Mouse (Mus musculus) liver, embryonic 16.5 days (tissue): ENCODE data around the gene Ppm1k. TPM values are rescaled to one million over a fixed set of nuclear protein-coding genes. Genes with fewer than 3 reads are reported as not detected.
"Not testable (repeated sequence)": the region's sequence is repeated elsewhere in the genome, so short reads cannot be mapped to it uniquely, and the experiment has no call there.

Experiments used
- ATAC-seq: fragments of 200-750 bp; cut with Nextera tagmentation; 2 replicates; pipeline ENCODE4 v1.8.0; 2017; ENCODE audit warnings: low read depth, mild to moderate bottlenecking, moderate number of reproducible peaks, moderate library complexity
- H3K27ac ChIP-seq: fragments of 300-500 bp; sonication (generic); 2 replicates; pipeline ENCODE4 v1.5.1; 2014; ENCODE audit warnings: mild to moderate bottlenecking, low read length
- H3K27me3 ChIP-seq: fragments of 300-500 bp; sonication (generic); 2 replicates; pipeline ENCODE4 v1.6.1; 2014; ENCODE audit warnings: low read depth, low read length, mixed read lengths; ENCODE audit not compliant: control insufficient read depth, insufficient read depth
- H3K36me3 ChIP-seq: fragments of 300-500 bp; sonication (generic); 2 replicates; pipeline ENCODE4 v1.6.1; 2014; ENCODE audit warnings: mild to moderate bottlenecking; ENCODE audit not compliant: control insufficient read depth, insufficient read depth
- H3K4me1 ChIP-seq: fragments of 300-500 bp; sonication (generic); 2 replicates; pipeline ENCODE4 v1.6.1; 2014; ENCODE audit warnings: low read depth, low read length, mixed read lengths; ENCODE audit not compliant: control insufficient read depth
- H3K4me2 ChIP-seq: fragments of 300-500 bp; sonication (generic); 2 replicates; pipeline ENCODE4 v1.6.1; 2014; ENCODE audit warnings: low read depth, low read length, mixed read lengths
- H3K4me3 ChIP-seq: fragments of 300-500 bp; sonication (generic); 2 replicates; pipeline ENCODE4 v1.5.1; 2014; ENCODE audit warnings: low read depth, mild to moderate bottlenecking, low read length
- H3K9ac ChIP-seq: fragments of 300-500 bp; sonication (generic); 2 replicates; pipeline ENCODE4 v1.6.1; 2014; ENCODE audit warnings: low read depth, low read length
- H3K9me3 ChIP-seq: fragments of 300-500 bp; sonication (generic); replicated peaks from 2 replicates; pipeline ENCODE4 v1.6.1; 2016; ENCODE audit warnings: low read length; ENCODE audit not compliant: control insufficient read depth
- WGBS: fragments of 180-500 bp; shearing (Covaris S2); extraction: QIAGEN DNeasy Blood & Tissue Kit; methylation state at CpG from one replicate; pipeline ENCODE4 v1.1.7; 2014; ENCODE audit not compliant: insufficient replicate concordance; 5-methylcytosine and 5-hydroxymethylcytosine counted together
- polyA plus RNA-seq: library from polyadenylated mRNA; unstranded; fragments of >200 nt; fragmentation: Nextera tagmentation; extraction: Ambion mirVana; gene quantifications from 2 replicates; pipeline ENCODE4 v1.2.1, GENCODE M21; 2015

Ppm1k gene
- polyA plus RNA-seq, 1 experiment from 2014 or later: 6.6 TPM

DNA sequence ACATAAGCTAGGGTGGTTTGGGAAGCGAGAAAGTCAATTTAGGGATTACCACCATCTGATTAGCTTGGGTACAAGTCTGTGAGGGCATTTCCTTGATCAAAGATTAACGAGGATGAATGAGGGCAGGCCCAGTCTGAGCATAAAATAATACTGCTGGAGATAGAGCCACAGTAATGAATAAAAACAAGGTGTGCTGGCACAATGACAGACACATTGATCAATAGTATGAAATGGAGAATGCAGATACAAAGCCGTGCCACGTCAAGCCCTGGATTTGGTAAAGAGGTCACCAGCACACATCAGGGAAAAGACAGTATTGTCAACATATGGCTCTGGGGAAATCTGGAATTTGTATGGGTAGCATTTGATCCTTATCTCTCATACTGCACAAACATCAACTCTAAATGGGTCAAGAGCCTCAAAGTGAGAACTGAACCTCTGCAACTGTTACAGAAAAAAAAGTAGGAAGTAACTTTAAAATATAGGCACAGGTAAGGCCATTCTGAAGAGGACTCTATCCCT is 22.6 kb upstream of the Ppm1k start:
- H3K27me3 ChIP-seq: no peaks in the 10 kb centered on the region
- WGBS: 53% methylated on average over 4 of the region's 4 CpGs
- H3K4me3 ChIP-seq: no peak overlapping the region
- no peak overlapping the region for H3K4me2 ChIP-seq
- no peak overlapping the region for H3K27ac ChIP-seq
- H3K9ac ChIP-seq: no peak overlapping the region
- H3K4me1 ChIP-seq: no peaks in the 10 kb centered on the region
- ATAC-seq: 0 out of 2 replicates have a peak, but pooled peaks have one; percentile 11
- H3K9me3 ChIP-seq: no peaks in the 10 kb centered on the region
- no peaks in the 10 kb centered on the region for H3K36me3 ChIP-seq

DNA sequence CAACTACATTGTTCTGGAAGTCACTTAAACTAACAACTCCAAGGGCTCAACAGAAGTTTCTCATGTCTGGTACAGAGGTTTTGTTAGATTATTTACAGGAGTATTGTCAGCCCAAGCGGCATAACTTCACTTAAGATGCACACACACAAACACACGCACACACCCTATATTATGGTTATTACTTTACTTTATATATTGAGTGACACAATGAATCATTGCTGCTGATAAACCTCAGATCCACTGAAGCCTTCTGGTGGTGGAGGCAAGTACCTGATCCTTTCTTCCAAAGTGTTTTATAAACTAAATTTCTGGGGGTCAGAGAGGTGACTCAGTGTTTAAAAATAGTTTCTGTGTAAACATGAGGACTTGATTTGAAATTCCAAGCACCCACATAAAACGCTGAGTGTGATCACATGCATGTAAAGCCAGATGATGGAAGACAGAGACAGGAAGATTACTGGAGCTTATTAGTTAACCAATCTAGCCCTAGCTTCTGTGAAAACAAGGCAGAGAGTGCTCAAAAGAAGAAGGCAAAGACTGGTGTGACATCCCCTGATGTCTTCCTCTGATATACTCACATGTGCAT is 16.0 kb upstream of the Ppm1k start:
- Histone ChIP-seq H3K4me1 (no peaks in the 10 kb centered on the region), H3K27me3 (no peaks in the 10 kb centered on the region), H3K9ac (no peak overlapping the region), H3K27ac (no peak overlapping the region), H3K9me3 (no peaks in the 10 kb centered on the region), H3K4me3 (no peak overlapping the region), H3K4me2 (no peak overlapping the region), H3K36me3 (no peaks in the 10 kb centered on the region)
- no peak for ATAC-seq
- WGBS: 57% methylated on average over 3 of the region's 3 CpGs

DNA sequence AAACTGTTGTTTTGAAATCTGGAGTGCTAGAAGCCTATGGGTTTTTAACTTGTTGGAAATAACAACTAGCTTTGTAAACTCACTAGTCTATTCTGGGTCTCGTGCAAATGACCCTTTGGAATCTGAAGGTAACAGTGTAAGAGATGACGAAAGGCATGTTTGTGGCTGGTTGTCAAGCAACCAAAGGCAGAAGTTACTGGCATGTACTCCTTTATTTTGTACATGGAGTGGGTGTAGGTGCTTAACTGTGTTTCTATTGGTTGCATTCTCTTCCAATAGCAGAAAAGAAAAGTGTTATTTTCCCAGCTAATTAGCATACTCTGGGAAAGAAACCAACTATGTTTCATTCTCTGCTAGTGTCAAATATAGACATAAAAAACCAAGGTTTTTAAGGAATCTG is 9.6 kb upstream of the Ppm1k start:
- H3K27me3 ChIP-seq: no peaks in the 10 kb centered on the region
- no peak overlapping the region for H3K4me2 ChIP-seq
- 35% methylated on average over 2 of the region's 2 CpGs for WGBS
- ATAC-seq: peak; percentile 81
- H3K9me3 ChIP-seq: no peaks in the 10 kb centered on the region
- peaks cover 3% of the 10 kb centered on the region for H3K4me1 ChIP-seq
- H3K27ac ChIP-seq: no peak overlapping the region
- no peak overlapping the region for H3K9ac ChIP-seq
- H3K36me3 ChIP-seq: no peaks in the 10 kb centered on the region
- no peak overlapping the region for H3K4me3 ChIP-seq

DNA sequence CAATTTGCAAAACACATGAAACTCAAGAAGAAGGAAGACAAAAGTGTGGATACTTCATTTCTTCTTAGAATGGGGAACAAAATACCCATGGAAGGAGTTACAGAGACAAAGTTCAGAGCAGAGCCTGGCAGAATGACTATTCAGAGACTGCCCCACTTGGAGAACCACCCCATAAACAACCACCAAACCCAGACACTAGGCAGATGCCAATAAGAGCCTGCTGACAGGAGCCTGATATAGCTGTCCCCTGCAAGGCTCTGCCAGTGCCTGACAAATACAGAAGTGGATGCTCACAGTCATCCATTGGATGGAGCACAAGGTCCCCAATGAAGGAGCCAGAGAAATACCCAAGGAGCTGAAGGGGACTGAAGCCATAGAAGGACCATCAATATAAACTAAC is 8.3 kb upstream of the Ppm1k start:
- not testable (repeated sequence) for H3K4me1 ChIP-seq, H3K9ac ChIP-seq, ATAC-seq

DNA sequence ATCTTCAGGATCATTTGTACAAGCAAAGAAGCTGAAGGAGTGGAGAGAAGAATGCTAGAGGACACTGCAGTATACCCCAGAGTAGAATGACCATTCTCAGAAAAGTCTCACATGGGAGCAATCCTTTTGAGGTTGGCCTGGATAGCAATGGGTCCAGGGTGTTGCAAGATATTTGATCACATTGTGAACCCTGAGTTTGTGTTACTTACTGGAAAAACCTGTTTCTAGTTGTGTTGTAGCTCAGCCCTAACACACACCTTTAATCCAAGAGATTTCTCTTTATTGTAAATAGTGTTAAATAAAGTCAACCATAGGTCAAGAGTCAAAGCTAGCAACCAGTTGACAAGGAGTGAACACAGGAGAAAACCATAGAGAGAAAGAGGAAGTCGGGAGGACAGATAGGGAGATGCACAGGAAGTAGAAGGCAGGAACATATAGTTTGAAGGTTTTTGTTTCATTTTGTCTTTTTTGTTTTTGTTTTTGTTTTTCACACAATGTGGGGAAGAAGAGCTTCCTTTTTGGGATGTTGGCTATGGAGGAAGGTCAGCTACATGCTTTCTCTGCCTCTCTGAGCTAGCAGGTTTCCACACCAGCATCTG is 6.6 kb upstream of the Ppm1k start:
- H3K9ac ChIP-seq: no peak overlapping the region
- H3K4me2 ChIP-seq: no peak overlapping the region

More for the DNA sequence above, 8.3 kb upstream of the Ppm1k start:
- H3K27ac ChIP-seq, H3K9me3 ChIP-seq, H3K36me3 ChIP-seq, H3K27me3 ChIP-seq, H3K4me3 ChIP-seq, H3K4me2 ChIP-seq: not testable (repeated sequence)

DNA sequence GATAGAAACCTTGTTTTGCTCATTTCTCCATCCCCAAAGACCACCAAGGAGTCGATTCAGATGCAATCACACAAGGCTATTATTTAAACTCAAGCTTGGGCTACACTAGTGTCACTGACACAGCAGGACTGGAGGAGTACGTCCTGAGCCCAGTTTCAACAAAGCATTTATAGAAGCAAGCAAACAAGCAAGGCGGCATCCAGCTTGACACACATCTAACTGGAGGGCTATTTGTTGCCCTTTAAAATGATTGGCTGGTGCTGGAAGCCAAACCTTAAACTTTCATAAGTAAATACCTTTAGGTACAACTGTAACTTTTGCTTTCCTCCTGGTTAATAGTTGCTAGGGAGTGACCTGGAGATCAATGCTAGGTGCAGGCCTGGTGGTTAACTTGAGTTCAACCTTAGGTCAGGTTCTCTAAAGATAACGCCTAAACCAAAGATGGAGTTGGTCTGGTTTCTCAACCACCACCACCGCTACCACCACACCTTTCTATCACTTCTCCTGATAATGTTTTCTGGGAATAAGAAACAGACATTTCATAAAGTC is 5.8 kb upstream of the Ppm1k start:
- Histone ChIP-seq H3K27ac (no peak overlapping the region), H3K9ac (no peak overlapping the region), H3K4me1 (peaks cover 3% of the 10 kb centered on the region), H3K36me3 (no peaks in the 10 kb centered on the region), H3K4me3 (no peak overlapping the region), H3K27me3 (no peaks in the 10 kb centered on the region), H3K4me2 (no peak overlapping the region), H3K9me3 (no peaks in the 10 kb centered on the region)
- 53% methylated on average over 5 of the region's 5 CpGs for WGBS
- peak; percentile 72 for ATAC-seq

More for the DNA sequence above, 6.6 kb upstream of the Ppm1k start:
- Histone ChIP-seq H3K9me3 (no peaks in the 10 kb centered on the region), H3K36me3 (no peaks in the 10 kb centered on the region), H3K4me3 (no peak overlapping the region), H3K27me3 (no peaks in the 10 kb centered on the region), H3K4me1 (peaks cover 3% of the 10 kb centered on the region), H3K27ac (0 out of 2 replicates have a peak overlapping the region, but pooled peaks have one; percentile 20)
- WGBS: 41% methylated on average over 1 of the region's 1 CpGs
- ATAC-seq: no peak

DNA sequence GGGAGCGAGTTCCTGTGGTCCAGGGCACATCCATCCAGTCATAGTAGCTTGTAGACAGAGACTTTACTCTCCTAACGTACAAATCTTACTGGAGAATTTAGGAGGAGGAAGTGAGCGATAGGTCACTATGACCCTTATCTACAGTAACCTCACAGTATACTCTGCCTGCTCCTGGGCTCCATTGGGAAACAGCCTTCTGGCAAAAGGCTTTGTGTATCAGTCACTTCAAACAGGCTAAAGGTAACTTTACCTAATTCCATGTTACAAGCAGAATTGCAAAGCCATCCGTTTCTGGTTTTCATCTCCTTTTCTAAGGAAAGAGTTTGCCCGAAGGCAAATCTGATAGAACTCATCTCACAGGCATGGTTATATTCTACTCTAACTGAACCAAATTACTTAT is 2.6 kb upstream of the Ppm1k start:
- Histone ChIP-seq H3K9me3 (no peaks in the 10 kb centered on the region), H3K4me1 (peaks cover 3% of the 10 kb centered on the region), H3K4me2 (no peak overlapping the region), H3K9ac (no peak overlapping the region), H3K27me3 (no peaks in the 10 kb centered on the region), H3K27ac (peak overlapping the region; percentile 60; the same call in 1 of the 2 replicates), H3K36me3 (no peaks in the 10 kb centered on the region), H3K4me3 (no peak overlapping the region)
- no peak for ATAC-seq
- WGBS: 53% methylated on average over 5 of the region's 5 CpGs

DNA sequence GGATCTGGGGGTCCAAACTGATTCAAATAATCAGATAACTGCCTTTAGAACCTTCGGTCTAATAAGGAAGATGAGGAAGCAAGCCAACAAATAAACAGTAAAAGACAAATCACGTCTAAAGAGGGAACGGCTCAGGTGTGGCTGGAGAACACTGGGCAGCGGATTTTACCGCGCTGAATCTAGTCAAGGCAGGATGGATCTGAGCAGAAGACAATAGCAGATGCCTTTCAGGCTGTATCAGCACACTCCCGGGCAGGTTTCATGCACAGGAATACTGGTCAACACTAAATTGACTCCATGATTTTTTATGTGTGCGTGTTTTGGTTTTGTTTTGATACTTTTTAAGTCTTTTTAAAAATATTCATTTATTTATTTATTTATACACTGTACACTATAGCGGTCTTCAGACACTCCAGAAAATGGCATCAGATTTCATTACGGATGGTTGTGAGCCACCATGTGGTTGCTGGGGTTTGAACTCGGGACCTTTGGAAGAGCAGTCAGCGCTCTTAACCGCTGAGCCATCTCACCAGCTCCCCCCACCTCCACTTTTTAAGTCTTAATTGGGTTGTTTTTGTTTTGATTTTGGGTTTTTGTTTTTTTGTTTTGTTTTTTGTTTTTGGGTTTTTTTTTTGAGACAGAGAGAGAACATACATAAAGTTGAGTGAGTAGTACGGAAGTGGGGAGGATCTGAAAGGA is 852 bp upstream of the Ppm1k start:
- H3K36me3 ChIP-seq: no peaks in the 10 kb centered on the region
- 22% methylated on average over 14 of the region's 14 CpGs for WGBS
- peaks cover 2% of the 10 kb centered on the region for H3K4me1 ChIP-seq
- peak overlapping the region; percentile 66 for H3K4me3 ChIP-seq
- peak overlapping the region; percentile 83 for H3K27ac ChIP-seq
- H3K9ac ChIP-seq: peak overlapping the region; percentile 37; the same call in 1 of the 2 replicates
- H3K27me3 ChIP-seq: no peaks in the 10 kb centered on the region
- peak overlapping the region; percentile 72 for H3K4me2 ChIP-seq
- no peaks in the 10 kb centered on the region for H3K9me3 ChIP-seq
- no peak for ATAC-seq
